Mouse (Mus musculus): ENCODE data around the gene Ttll12. TPM values are rescaled to one million over a fixed set of nuclear protein-coding genes. Genes with fewer than 3 reads are reported as not detected.

Gene Ttll12
- polyA plus RNA-seq, 2 experiments from 2014 or later: 12.2 to 14.2 TPM

GRCm38 (mm10) chr15:83562626-83563270 lies 32.2 kb downstream of the Ttll12 start:
- peak; percentile 90 for ATAC-seq

- ATAC-seq: no peak
Measured at GRCm38 (mm10) chr15:83560941-83561477, 33.9 kb downstream of the Ttll12 start.

- peak; percentile 87 for ATAC-seq
Measured at GRCm38 (mm10) chr15:83555161-83555974, 39.6 kb downstream of the Ttll12 start.

GRCm38 (mm10) chr15:83553831-83554230 lies 41.1 kb downstream of the Ttll12 start:
- peak; percentile 22 for ATAC-seq

GRCm38 (mm10) chr15:83550137-83550536 lies 44.8 kb downstream of the Ttll12 start:
- no peak for ATAC-seq

GRCm38 (mm10) chr15:83547144-83547543 lies 47.8 kb downstream of the Ttll12 start:
- ATAC-seq: no peak

- no peak for ATAC-seq
Measured at GRCm38 (mm10) chr15:83546029-83546428, 48.9 kb downstream of the Ttll12 start.

GRCm38 (mm10) chr15:83541647-83542287 lies 53.2 kb downstream of the Ttll12 start:
- ATAC-seq: no peak

- no peak for ATAC-seq
Measured at GRCm38 (mm10) chr15:83539905-83540304, 55.1 kb downstream of the Ttll12 start.

GRCm38 (mm10) chr15:83538855-83539254 lies 56.1 kb downstream of the Ttll12 start:
- ATAC-seq: no peak

- ATAC-seq: no peak
Measured at GRCm38 (mm10) chr15:83535890-83536231, 59.1 kb downstream of the Ttll12 start.

- no peak for ATAC-seq
Measured at GRCm38 (mm10) chr15:83534960-83535889, 59.7 kb downstream of the Ttll12 start.

GRCm38 (mm10) chr15:83532606-83533005 lies 62.4 kb downstream of the Ttll12 start:
- ATAC-seq: no peak

GRCm38 (mm10) chr15:83531961-83532469 lies 62.9 kb downstream of the Ttll12 start:
- no peak for ATAC-seq

- ATAC-seq: no peak
Measured at GRCm38 (mm10) chr15:83530688-83531087, 64.3 kb downstream of the Ttll12 start.

GRCm38 (mm10) chr15:83530233-83530632 lies 64.7 kb downstream of the Ttll12 start:
- ATAC-seq: no peak

- no peak for ATAC-seq
Measured at GRCm38 (mm10) chr15:83529765-83530164, 65.2 kb downstream of the Ttll12 start.

GRCm38 (mm10) chr15:83528892-83529291 lies 66.1 kb downstream of the Ttll12 start:
- ATAC-seq: no peak

GRCm38 (mm10) chr15:83527747-83528146 lies 67.2 kb downstream of the Ttll12 start:
- ATAC-seq: no peak

- ATAC-seq: peak; percentile 45
Measured at GRCm38 (mm10) chr15:83527092-83527437, 67.9 kb downstream of the Ttll12 start.

- ATAC-seq: peak; percentile 67
Measured at GRCm38 (mm10) chr15:83526424-83527091, 68.4 kb downstream of the Ttll12 start, which contains the start of gene Bik. Gene Bik (plus strand): TSS chr15:83526862.

Measured in activated CD4-positive, CD25-positive, alpha-beta regulatory T cell, adult 4 months (primary cell).